Mouse (Mus musculus): ENCODE measurements around the gene Gm21304.
"Not testable (repeated sequence)": the region's sequence is repeated elsewhere in the genome, so short reads cannot be mapped to it uniquely, and the experiment has no call there.

Gene Gm21304

DNA sequence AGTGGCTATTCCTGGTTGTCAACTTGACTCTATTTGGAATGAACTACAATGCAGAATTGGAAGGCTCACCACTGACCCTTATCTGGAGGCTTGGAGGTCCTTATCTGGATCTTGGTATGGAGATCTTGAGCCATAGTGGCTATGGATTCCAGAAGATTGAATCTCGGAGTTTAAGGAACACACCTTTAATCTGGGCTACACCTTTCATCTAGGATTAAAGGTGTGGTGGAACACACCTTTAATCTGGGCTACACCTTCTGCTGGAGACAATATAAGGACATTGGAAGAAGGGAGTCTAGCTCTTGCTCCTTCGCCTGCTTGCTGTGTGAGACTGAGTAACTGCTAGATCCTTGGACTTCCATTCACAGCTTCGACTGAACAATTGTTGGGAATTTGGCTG, at the start of gene Gm21304:
Gm21304 (plus strand) TSS at position 301 of the 400 bp plus-strand sequence.
- DNase-seq (ENCODE audit: low read depth), result not testable (repeated sequence)

- DNase-seq (ENCODE audit: low read depth), result not testable (repeated sequence)
Measured at GRCm38 (mm10) chr10:104142687-104143086, 25.6 kb upstream of the Gm21304 start, which contains the start of gene Gm21293. Gene Gm21293, plus strand, starts transcription at chr10:104142987.

- DNase-seq (ENCODE audit: low read depth), result not testable (repeated sequence)
Measured at GRCm38 (mm10) chr10:104151197-104151596, 17.1 kb upstream of the Gm21304 start, which contains the start of gene Gm6763. Gene Gm6763, plus strand, starts transcription at chr10:104151497.

DNA sequence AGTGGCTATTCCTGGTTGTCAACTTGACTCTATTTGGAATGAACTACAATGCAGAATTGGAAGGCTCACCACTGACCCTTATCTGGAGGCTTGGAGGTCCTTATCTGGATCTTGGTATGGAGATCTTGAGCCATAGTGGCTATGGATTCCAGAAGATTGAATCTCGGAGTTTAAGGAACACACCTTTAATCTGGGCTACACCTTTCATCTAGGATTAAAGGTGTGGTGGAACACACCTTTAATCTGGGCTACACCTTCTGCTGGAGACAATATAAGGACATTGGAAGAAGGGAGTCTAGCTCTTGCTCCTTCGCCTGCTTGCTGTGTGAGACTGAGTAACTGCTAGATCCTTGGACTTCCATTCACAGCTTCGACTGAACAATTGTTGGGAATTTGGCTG, 8.6 kb upstream of the Gm21304 start, which contains the start of gene Gm8764:
Gm8764 (plus strand) TSS at position 301 of the 400 bp plus-strand sequence.
- DNase-seq (ENCODE audit: low read depth), result not testable (repeated sequence)

DNA sequence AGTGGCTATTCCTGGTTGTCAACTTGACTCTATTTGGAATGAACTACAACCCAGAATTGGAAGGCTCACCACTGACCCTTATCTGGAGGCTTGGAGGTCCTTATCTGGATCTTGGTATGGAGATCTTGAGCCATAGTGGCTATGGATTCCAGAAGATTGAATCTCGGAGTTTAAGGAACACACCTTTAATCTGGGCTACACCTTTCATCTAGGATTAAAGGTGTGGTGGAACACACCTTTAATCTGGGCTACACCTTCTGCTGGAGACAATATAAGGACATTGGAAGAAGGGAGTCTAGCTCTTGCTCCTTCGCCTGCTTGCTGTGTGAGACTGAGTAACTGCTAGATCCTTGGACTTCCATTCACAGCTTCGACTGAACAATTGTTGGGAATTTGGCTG, 8.4 kb downstream of the Gm21304 start, which contains the start of gene Gm21312:
Gm21312 (plus strand) TSS at position 301 of the 400 bp plus-strand sequence.
- not testable (repeated sequence) for DNase-seq (ENCODE audit: low read depth)

- not testable (repeated sequence) for DNase-seq (ENCODE audit: low read depth)
Measured at GRCm38 (mm10) chr10:104185233-104185632, 16.9 kb downstream of the Gm21304 start, which contains the start of gene Gm20765. Gene Gm20765, plus strand, starts transcription at chr10:104185533.

GRCm38 (mm10) chr10:104193742-104194141, 25.4 kb downstream of the Gm21304 start, which contains the start of gene Gm4340:
Gene Gm4340, plus strand, starts transcription at chr10:104194042.
- not testable (repeated sequence) for DNase-seq (ENCODE audit: low read depth)

- no peak for DNase-seq (ENCODE audit: low read depth)
Measured at GRCm38 (mm10) chr10:104209655-104210054, 41.3 kb downstream of the Gm21304 start.

DNA sequence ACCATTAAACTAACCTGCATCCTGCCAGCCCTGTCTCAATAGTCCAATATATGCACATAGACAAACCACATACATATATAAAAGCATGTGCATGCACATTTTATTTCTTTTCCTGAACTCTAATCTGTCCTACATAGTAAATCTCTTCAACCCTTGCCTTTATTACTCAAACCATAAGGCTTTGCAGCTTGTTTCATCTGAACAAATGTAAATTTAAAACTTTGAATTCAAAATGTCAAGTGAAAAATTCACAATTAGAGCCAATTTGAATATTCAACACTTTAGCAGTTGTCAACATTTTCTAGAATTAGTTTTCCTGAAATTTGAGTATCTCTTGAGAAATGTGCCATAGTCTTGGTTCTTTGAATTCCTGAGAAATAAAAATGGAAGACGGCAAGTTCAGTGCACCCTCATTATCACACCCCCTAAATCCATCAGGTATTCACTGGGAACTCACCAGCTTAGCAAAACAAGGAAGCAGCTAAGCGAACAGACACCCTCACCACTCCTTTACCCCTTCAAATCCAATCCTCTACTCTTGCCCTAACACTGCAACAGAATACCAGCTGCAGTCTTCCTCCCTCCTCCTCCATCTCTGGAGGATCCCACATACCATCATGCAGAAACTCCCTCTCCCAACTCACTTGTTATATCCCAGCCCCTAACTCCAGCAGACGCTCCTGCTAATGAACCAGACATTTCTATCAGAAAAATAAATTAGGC, 42.1 kb downstream of the Gm21304 start:
- DNase-seq (ENCODE audit: low read depth), result no peak

GRCm38 (mm10) chr10:104214527-104214926, 46.2 kb downstream of the Gm21304 start:
- DNase-seq (ENCODE audit: low read depth), result no peak
